Mouse (Mus musculus) cerebellum, adult (tissue): ENCODE data around the gene Kcns1.

Source experiments
- ATAC-seq: cut with Nextera tagmentation; 2 replicates; pipeline ENCODE4 v1.9.2; 2017; ENCODE audit warnings: mild to moderate bottlenecking, moderate library complexity, mixed read lengths; ENCODE audit not compliant: insufficient number of reproducible peaks, low FRiP score, low TSS enrichment

Gene Kcns1

DNA sequence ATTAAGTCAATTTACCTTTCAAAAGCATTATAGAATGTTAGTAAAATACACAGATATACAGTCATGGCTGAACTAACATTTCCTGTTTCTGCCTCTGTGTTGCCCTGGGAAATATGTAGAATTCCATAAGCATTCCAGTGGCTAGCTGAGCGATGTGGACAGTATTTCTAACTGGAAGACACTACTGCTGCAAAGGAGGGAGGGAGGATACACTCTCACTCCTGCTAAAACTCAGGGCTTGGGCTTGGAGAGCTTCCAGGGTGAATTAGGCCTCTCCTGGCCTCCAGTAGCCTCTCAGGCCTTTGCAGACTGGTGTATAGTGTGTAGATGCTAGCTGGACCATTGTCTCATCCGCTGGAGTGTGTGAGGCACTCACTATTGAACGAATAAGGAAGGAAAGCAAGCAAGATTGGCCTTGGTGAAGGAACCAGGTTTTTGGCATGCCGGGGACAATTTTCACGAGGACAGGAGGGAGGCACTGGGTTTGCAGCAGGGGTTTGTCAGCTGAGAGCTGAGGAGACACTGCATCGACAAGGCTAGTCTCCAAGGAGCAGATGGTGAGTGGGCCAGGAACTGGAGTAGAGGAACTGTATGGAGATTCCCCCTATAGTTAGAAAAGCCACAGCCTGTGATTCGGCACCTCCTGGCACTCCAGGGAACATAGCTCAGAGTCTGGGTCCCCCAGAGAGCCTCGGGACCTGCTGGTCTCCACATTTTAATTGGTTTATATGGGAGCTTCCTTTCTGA is 3.9 kb upstream of the Kcns1 start:
- peak; percentile 62; the same call in 1 of the 2 replicates for ATAC-seq

DNA sequence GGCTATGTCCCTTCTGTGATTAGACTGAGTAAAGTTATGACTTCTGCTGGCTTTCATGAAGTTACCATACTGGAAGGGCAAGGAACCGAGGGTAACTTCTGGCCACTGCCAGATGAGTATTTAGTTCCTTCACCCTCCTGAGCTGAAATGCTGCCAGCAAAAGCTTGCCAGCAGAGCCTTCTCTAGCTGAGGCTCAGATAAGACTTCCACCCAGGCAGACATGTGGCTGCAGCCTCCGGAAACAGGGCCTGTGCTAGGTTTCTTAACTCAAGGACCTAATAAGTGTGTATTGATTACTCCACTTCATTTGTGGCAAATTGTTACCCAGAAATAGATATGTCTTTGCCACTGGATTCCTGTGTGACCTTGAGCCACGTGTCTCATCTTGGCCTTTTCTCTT is 2.5 kb upstream of the Kcns1 start:
- no peak for ATAC-seq

DNA sequence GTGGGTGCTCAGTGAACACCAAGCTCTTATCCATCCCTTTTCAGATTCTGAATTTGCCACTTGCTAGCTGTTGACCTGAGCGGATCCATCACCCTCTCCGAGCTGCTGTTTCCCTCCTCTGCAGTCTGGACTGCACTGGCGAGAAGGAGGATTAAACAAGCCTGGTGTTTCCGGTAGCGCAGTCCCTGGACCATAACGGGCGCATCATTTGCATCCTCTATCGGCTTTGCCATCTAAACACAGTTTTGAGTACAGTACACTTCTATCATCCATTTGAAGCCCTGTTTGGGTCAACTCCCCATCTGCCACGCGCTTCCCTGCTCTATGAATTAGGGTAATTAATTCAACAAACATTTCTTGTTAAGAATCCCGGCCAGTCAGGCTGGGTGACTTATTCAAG is 587 bp downstream of the Kcns1 start:
- ATAC-seq, result no peak

DNA sequence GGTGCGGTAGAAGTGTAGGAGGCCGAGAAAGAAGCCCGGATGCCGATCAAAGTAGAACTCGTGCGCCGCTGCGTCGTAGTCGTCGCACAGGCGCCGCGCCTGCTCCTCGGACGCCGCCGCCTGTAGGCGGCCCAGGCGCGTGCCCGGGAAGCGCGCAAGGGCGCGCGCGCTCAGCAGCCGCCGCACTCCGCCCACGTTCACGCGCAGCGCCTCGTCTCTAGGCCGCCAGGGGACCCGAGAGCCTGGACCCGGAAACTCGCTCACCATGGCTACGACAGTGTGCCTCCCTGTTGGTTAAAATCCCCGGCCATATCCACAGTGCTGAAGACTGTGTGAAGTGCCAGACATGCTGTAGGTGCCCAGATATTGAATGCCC is 2.4 kb downstream of the Kcns1 start:
- ATAC-seq, result no peak

DNA sequence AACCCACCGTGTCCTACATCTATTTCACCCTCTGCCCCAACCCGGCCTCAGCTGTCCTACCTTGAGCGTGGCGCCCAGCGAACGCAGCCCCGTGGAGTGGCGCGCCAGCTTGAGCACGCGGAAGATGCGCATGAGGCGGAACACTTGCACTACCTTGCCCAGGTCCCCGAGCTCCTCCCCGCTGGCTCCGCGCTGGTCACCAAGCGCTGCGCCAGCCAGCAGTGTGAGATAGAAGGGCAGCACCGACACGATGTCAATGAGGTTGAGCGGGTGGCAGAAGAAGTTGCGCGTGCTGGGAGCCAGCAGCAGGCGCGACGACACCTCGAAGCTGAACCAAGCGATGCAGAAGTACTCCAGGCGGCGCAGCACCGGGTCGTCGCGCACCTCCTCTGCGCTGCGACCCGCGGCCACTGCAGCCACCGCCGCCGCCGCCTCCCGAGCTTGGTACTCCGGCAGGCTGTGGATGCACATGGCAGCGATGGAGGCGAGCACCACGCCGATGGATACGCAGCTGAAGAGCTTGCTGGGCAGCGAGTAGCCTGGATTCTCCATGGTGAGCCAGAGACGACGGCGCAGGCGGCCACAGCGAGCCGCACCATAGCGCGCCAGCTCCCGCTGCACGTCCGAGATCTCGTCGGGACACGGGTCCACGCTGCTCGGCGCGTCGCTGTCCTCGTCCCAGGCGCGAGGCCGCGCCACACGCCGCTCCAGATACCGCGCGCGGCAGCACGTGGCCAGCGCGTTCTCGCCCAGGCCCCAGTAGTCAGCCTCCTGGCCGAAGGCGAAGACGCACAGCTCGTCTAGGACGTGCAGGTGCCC is 3.0 kb downstream of the Kcns1 start:
- no peak for ATAC-seq

DNA sequence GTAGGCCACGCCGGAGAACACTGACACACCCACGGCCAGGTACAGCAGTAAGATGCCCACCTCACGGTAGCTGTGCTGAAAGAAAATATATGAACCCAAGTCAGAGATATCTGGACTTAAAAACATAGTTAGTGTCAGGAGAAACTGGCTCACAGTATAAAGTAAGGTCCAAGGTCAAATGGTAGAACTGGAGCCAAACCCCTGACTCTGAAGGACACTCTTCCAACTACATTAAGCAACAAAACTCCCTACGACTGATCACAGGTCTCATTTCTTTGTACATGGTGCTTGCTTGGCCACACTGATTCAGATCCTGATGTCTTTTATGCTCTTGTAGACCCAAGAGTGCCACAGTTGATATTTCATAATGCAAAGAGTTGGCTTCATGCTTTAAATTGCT is 6.0 kb downstream of the Kcns1 start:
- no peak for ATAC-seq

DNA sequence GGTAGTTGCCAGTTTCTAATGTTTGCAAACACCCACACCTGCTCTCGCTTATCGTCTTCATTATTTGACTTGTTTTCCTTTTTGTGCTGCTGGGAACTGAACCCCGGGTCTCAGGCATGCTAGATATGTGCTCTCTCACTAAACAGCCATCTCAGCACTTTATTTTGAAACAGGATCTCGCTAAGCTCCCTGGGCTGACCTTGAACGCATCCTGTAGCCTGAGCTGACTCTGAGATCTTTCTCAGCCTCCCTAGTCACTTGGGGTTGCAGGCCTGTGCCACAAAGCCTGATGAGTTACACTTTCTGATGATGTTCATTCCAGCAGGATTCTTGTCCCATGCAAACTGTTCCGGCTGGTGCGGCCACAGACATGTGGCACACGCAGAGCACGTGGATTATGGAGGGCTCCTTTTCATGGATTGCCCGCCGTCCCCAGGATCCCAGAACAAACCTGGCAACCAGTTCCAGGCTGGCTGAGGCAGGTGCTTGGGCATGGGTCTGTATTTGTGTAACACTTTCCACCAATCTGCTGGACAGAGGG is 9.3 kb downstream of the Kcns1 start:
- no peak for ATAC-seq

DNA sequence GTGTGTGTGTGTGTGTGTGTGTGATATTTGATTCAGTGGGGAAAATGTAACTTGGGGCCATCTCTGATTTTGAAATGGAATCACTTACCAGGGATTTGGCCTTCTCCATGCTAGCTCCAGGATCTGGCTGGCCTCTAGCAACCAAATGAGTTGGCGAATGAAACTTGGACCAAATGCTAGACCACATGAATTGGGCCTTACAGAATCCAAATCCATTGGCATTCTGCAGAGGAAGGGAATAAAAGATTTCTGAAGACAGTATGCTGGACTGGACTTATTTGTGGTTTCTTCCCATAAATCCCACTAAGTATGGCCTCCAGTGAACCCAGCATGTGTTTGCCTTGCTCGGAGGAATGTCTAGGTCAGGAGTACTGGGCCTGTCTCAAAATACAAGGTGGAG is 12.1 kb downstream of the Kcns1 start:
- ATAC-seq, result no peak

DNA sequence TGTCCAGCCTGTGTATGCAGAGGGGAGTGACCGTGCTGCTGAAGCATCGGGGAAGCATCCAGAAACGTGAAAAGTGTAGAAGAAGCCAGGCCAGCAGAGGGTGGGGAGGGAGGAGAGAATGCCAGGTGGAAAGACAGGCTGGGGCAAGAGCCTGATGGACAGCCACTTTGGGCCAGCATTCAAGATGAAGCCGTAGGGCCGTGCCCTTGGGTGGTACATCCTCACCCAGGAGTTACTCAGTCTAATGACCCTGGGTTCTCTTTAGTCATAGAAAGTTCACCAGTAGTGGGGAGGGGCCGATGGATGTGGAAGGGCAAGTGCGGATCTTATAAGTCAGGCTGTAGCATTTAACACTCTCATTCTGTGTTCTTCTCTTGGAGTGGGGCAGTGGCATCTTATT is 14.8 kb downstream of the Kcns1 start:
- ATAC-seq, result no peak

DNA sequence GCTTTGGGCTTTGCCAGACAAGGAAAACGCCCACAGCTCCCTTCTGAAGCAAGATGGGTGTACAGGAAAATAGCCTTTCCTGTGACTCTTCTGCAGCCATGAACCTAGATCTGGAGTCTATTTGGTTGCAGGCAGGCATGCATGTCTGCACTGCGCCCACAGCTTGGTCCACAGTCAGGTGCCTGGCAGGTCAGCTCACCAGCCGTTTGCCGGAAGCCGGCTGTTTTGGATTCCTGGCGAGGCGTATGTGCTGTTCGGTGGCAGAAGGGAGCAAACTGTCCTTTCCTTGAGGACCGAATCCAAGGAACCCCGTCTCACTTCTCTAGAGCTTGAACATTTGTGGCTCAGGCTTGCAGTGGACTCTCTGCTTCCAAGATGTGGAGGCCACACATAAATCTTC is 16.9 kb downstream of the Kcns1 start:
- peak; percentile 72 for ATAC-seq

DNA sequence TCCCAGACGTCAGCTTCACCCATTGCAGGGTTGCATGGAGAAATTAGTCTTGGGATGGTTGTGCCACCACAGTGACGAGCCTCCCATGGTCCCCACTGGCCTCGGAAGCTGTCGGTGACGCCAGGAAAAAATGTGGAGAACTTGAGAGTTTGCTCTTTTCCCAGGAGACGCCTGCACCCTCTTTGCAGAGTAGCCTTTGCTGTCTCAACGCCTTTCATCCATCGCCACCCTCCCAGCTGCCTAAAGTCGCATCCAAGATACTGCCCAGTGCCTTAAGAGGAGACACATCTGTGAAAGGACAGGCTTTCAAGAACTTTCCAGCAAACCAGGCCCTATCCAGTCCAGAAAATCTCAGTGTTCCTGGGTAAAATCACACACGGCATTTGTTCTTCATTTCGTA is 18.6 kb downstream of the Kcns1 start:
- no peak for ATAC-seq

DNA sequence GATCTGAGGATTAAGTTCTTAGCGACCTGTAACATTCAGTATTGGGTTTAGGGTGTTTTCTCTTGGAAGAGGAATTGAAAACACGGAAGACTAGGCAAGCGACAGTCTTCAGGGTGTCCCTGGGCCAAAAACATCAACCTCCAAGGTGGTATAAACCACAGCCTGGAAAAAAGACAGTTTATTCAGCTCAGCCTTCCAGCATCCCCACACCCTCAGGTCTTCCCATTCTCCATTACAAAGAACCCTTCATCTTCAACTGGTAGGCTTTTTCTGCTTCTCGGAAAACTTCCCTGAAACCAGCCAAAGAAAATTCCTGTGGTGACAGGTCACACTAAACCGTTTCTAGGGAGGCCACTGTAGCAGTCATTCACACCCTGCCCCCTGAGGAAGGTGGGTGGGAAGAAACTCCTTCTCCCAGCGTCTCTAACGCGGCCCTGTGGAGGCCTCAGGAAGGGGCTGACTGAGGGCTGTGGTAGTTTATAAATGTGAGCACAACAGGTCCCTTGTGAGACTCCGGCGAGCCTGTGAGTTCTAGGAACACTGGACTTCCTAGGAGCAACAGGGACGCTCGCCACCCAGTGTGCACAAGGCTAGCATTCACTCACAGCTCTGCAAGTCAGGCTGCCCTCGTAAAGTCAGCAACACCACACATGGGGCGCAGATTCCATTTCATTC is 20.7 kb downstream of the Kcns1 start:
- no peak for ATAC-seq

DNA sequence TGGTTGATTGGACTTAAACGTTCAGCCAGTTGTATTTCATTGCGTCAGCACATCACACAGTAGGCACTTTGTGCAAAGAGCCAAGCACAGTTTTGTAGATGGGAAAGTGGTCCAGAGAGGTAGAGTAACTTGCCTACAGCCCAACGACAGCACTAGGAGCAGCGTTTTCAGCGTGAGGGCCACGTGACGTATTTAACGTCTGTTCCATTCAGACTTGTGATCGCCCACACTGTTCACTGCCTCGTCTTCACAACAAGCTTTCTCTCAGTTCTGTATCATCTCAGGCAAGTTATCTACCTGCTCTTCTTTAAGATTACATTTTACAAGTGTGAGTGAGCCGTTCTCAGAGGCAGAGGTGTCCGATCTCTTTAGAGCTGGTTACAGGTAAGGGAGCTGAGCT is 24.4 kb downstream of the Kcns1 start:
- no peak for ATAC-seq

DNA sequence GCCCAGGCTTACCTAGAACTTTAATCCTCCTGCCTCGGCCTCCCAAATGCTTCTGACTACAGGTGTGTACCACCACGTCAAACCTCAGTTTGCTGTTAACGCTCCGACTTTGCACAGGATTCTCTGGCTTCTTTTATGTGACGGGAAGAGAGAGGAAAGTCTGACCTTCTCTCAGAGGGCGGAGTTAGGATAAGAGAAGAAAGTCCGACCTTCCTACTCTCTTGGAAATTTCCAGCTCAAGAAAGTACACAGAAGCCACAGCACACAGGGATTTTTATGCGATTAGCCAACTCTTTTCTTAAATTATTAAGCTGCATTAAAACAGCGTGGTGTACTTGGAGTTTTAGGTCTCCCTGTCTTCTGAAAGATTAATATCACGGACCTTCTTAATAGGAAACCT is 26.4 kb downstream of the Kcns1 start:
- ATAC-seq, result no peak

DNA sequence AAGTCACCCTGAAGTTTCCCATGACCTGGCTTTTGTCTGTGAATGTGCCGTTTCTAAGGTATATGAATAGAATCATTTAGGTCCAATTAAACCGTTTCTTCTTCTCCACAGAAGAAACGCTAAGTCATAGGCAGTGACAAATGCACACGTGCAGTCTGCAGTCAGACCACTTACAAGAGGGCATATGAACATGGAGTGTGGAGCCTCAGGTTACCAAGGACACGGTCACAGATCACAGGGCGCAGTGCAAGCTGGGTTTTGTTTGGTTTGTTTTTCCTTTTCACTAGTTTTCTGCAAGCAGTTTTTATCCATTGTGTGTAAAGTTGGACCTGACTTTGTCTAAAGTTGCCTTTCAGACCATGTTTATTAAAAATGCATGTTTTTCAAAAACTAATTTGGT is 26.9 kb downstream of the Kcns1 start:
- no peak for ATAC-seq

DNA sequence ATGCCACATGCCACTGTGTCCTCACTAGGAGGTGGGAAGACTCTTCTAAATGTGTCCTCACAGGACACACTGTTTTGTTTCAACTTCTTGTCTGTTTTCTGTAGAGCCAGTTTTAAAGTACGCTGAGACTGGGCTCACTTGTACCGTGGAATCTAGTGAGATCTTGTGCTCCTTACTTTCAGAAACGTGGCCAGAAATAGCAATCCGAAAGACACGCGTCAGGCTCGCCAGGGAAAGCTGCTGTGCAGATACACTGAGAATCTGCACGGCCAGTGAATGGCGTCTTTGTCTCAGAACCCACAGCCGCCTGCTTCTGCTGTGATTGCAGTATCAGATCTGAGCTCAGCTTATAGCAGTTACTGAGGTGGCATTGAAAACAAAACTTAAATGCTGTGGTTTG is 28.9 kb downstream of the Kcns1 start:
- no peak for ATAC-seq

DNA sequence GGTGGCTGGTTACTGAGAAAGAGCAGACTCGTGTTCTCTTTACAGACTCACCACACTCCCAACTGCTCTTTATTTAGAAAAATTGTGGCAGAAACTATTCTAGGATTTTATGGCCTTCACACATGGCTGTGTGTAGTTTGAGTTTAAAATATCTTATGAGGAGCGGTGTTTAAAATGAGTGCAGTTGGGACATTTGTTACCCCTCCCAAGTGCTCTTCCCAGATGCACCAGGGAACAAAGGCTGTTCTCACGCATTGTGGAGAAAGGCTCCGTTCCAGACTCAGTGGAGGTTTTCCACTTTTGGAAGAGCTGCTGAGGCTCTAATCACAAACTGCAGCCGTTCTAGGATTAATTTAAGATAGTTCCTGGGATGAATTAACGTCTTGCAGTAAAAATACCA is 33.2 kb downstream of the Kcns1 start:
- ATAC-seq, result no peak

DNA sequence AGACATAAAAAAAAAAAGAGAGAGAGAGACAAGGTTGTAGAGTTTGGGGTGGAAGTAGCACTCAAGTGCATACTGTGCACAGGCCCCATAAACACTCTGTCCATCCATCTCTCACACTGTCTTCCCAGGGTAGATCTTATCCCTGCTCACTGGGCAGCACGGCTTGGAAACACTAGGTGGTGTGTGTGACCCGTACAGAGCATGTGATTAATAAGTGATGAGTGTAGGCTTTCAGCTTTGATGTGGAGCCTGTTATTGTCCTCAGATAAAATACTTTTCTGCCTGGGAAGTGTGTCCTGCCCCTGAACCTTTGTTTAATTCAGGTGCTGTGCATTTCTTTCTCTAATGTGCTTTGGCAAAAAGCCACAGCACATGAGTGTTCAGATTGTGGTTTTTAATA is 34.5 kb downstream of the Kcns1 start:
- no peak for ATAC-seq

DNA sequence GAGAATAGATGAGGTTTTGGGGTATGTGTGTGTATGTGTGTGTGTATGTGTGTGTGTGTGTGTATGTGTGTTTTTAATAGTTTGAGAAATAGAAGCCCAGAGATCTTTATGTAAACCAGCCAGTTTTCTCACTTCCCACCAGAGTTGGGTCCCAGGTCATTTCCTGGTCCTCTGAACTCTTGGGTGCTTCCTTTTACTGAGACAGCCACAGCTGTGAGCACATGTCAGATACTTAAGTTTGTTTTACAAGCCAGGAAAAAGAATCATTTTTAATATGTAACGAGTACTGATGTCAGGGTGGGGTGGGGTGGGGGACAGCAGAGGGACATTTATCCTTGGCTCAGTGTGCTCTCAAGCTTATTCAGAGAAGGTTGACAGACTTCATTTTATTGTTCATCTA is 35.5 kb downstream of the Kcns1 start:
- no peak for ATAC-seq

DNA sequence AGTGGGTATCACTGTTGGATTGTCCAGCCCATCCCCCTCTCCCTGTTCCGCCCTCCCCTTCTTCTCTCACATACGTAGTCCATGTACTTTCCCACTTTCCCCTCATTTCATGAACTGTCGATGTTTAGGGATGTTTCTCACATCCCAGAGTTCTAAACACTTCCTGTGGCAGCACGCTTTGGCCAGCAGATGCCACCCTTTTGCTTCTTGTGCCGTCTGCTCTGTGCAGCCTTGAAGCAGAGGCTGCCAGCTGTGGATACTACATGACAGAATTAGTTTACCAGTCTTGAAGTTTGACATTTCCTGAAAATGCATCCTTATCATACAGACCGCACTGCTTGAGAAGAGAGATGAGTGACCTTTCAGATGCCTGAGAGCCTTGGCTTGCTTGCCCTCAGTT is 36.4 kb downstream of the Kcns1 start:
- no peak for ATAC-seq

DNA sequence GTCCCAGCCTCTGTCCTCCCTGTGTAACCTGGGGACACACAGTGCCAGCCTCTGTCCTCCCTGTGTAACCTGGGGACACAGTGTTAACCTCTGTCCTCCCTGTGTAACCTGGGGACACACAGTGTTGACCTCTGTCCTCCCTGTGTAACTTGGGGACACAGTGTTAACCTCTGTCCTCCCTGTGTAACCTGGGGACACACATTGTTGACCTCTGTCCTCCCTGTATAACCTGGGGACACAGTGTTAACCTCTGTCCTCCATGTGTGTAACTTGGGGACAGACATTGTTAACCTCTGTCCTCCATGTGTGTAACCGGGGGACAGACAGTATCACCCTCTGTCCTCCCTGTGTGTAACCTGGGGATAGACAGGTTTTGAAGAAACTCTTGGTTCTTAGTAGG is 39.3 kb downstream of the Kcns1 start:
- ATAC-seq, result no peak
